7 mouse cellular contexts compared by ENCODE assay signal in the genomic region with DNA sequence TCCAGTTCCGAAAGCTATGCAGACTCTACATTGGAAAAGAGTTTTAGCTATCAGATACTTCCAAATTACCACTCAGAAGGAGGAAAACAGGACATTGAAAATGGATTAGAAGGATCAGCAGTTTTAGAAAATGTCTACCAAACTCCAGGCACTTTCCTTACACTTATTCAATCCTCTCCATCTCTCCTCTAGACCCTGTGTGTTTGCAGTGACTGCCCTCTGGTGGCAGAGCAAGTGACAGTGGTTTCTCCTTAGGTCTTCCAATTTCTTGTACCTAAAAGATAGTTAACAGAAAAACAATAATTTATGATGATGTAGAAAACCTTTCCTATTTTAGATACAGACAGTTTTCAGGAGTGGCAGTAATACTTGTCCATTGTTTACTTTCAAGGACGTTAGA.
A peak's percentile ranks its signal among the peaks of the same experiment; 100 is the strongest.
DNase-seq lines count a peak whose midpoint lies in the region; ATAC-seq and TF ChIP-seq lines count a peak whose summit lies in the region.
"Not testable (repeated sequence)": the region's sequence is repeated elsewhere in the genome, so short reads cannot be mapped to it uniquely, and the experiment has no call there.

No protein-coding gene starts in this region.

- H3K9me3 ChIP-seq in forebrain, postnatal 0 days (ENCODE audit: low read length); hindbrain, embryonic 11.5 days (ENCODE audit: control insufficient read depth, low read length); intestine, postnatal 0 days (ENCODE audit: control insufficient read depth); limb, embryonic 13.5 days: not testable (repeated sequence)

- not testable (repeated sequence) for H3K4me2 ChIP-seq in forebrain, postnatal 0 days (ENCODE audit: low read depth); hindbrain, embryonic 11.5 days (replicated peaks; ENCODE audit: low read depth, low read length); intestine, postnatal 0 days (replicated peaks; ENCODE audit: low read depth); limb, embryonic 13.5 days (replicated peaks)

- not testable (repeated sequence) for H3K27me3 ChIP-seq in forebrain, postnatal 0 days (ENCODE audit: insufficient read depth, low read length); hindbrain, embryonic 11.5 days (ENCODE audit: control insufficient read depth, insufficient read depth, low read length); intestine, postnatal 0 days (replicated peaks; ENCODE audit: control insufficient read depth, insufficient read depth, low read length); limb, embryonic 13.5 days

- not testable (repeated sequence) for DNase-seq in forebrain, postnatal 0 days; hindbrain, embryonic 11.5 days (ENCODE audit: low spot score)

- not testable (repeated sequence) for H3K4me1 ChIP-seq in forebrain, postnatal 0 days (ENCODE audit: insufficient read depth); hindbrain, embryonic 11.5 days (replicated peaks; ENCODE audit: control insufficient read depth, insufficient read depth, low read length); intestine, postnatal 0 days (replicated peaks; ENCODE audit: control insufficient read depth, insufficient read depth, low read length); limb, embryonic 13.5 days

- no CpG with 5 or more reads among the region's 2 CpGs for WGBS in forebrain, postnatal 0 days
- WGBS in hindbrain, embryonic 11.5 days = no CpG with 5 or more reads among the region's 2 CpGs
- no CpG with 5 or more reads among the region's 2 CpGs for whole genome bisulfite sequencing in intestine, postnatal 0 days
- 50% methylated on average over 1 of the region's 2 CpGs for WGBS in limb, embryonic 13.5 days

- H3K27ac ChIP-seq in forebrain, postnatal 0 days (ENCODE audit: low read depth, low read length); hindbrain, embryonic 11.5 days (ENCODE audit: low read depth, low read length); intestine, postnatal 0 days (ENCODE audit: low read depth, low read length); limb, embryonic 13.5 days: not testable (repeated sequence)

- not testable (repeated sequence) for TF ChIP-seq CTCF in forebrain, postnatal 0 days (IDR thresholded peaks at IDR 0.05; ENCODE audit: low read depth); intestine, postnatal 0 days (IDR thresholded peaks at IDR 0.05; ENCODE audit: low read depth)

- not testable (repeated sequence) for H3K4me3 ChIP-seq in forebrain, postnatal 0 days (ENCODE audit: low read depth, low read length); hindbrain, embryonic 11.5 days (ENCODE audit: low read depth, low read length); intestine, postnatal 0 days (ENCODE audit: low read depth, low read length); limb, embryonic 13.5 days

- not testable (repeated sequence) for H3K36me3 ChIP-seq in forebrain, postnatal 0 days (ENCODE audit: insufficient read depth); hindbrain, embryonic 11.5 days (ENCODE audit: control insufficient read depth, insufficient read depth, low read length); intestine, postnatal 0 days (ENCODE audit: control insufficient read depth, insufficient read depth); limb, embryonic 13.5 days

- ATAC-seq in cerebellum, adult (ENCODE audit: insufficient number of reproducible peaks, low FRiP score, low TSS enrichment) = 0 out of 2 replicates have a peak, but pooled peaks have one; percentile 43
- ATAC-seq in forebrain, postnatal 0 days = peak; percentile 48; the same call in 1 of the 2 replicates
- ATAC-seq in hindbrain, embryonic 11.5 days (ENCODE audit: low FRiP score) = 0 out of 2 replicates have a peak, but pooled peaks have one; percentile 63
- peak; percentile 41; the same call in 1 of the 2 replicates for ATAC-seq in intestine, postnatal 0 days
- ATAC-seq in limb, embryonic 13.5 days (ENCODE audit: low FRiP score, low read depth) = 0 out of 2 replicates have a peak, but pooled peaks have one; percentile 28
- ATAC-seq in megakaryocyte-erythroid progenitor cell, adult 5-6 weeks (replicated peaks; ENCODE audit: low FRiP score, low TSS enrichment, poor library complexity, severe bottlenecking) = peak; percentile 75
- ATAC-seq in monocyte, adult 5-6 weeks (replicated peaks; ENCODE audit: insufficient number of reproducible peaks, low FRiP score, low TSS enrichment, poor library complexity, severe bottlenecking) = peak; percentile 67

- not testable (repeated sequence) for H3K9ac ChIP-seq in forebrain, postnatal 0 days; hindbrain, embryonic 11.5 days (ENCODE audit: low read depth, low read length); intestine, postnatal 0 days (ENCODE audit: low read depth, low read length); limb, embryonic 13.5 days
